Mouse (Mus musculus): ENCODE data around the gene Per3. TPM values are rescaled to one million over a fixed set of nuclear protein-coding genes. Genes with fewer than 3 reads are reported as not detected.

Per3 gene
- total RNA-seq, 2 experiments from 2014 or later, result 31.6 to 35.6 TPM

GRCm38 (mm10) chr4:151006945-151007344 is 37.5 kb downstream of the Per3 start:
- peak in 1 of 2 experiments; percentile 75 for DNase-seq (ENCODE audit: low spot score in 2 of 2)
- TF ChIP-seq CTCF (conservative IDR thresholded peaks at IDR 0.05), result peak; percentile 78

GRCm38 (mm10) chr4:151005656-151006318 is 38.7 kb downstream of the Per3 start:
- TF ChIP-seq CTCF (conservative IDR thresholded peaks at IDR 0.05), result no peak
- Histone ChIP-seq H3K27ac (no peak overlapping the region), H3K4me3 (no peak overlapping the region)
- DNase-seq (ENCODE audit: low spot score in 2 of 2), result no peak

More at GRCm38 (mm10) chr4:151006945-151007344, 37.5 kb downstream of the Per3 start:
- Histone ChIP-seq H3K27ac (no peak overlapping the region), H3K4me3 (no peak overlapping the region)

GRCm38 (mm10) chr4:151001397-151001796 is 43.1 kb downstream of the Per3 start:
- no peak overlapping the region for H3K27ac ChIP-seq
- H3K4me3 ChIP-seq, result no peak overlapping the region
- no peak for TF ChIP-seq CTCF (conservative IDR thresholded peaks at IDR 0.05)
- no peak for DNase-seq (ENCODE audit: low spot score in 2 of 2)

GRCm38 (mm10) chr4:150998626-150999025 is 45.8 kb downstream of the Per3 start:
- DNase-seq (ENCODE audit: low spot score in 2 of 2), result no peak
- no peak overlapping the region for H3K4me3 ChIP-seq
- H3K27ac ChIP-seq, result no peak overlapping the region
- no peak for TF ChIP-seq CTCF (conservative IDR thresholded peaks at IDR 0.05)

GRCm38 (mm10) chr4:150996797-150997196 is 47.7 kb downstream of the Per3 start, which contains the start of gene Uts2:
Gene Uts2, plus strand, starts transcription at chr4:150997097.
- no peak for DNase-seq (ENCODE audit: low spot score in 2 of 2)
- Histone ChIP-seq H3K27ac (no peak within 1 kb of the TSS), H3K4me3 (no peak within 1 kb of the TSS)
- no peak for TF ChIP-seq CTCF (conservative IDR thresholded peaks at IDR 0.05)

- DNase-seq (ENCODE audit: low spot score in 2 of 2), result no peak
- Histone ChIP-seq H3K27ac (no peak overlapping the region), H3K4me3 (no peak overlapping the region)
- TF ChIP-seq CTCF (conservative IDR thresholded peaks at IDR 0.05), result peak; percentile 75
These were observed 54.3 kb downstream of the Per3 start for GRCm38 (mm10) chr4:150990148-150990547.

GRCm38 (mm10) chr4:150980153-150980552 is 64.3 kb downstream of the Per3 start:
- no peak for DNase-seq (ENCODE audit: low spot score in 2 of 2)
- TF ChIP-seq CTCF (conservative IDR thresholded peaks at IDR 0.05), result no peak
- Histone ChIP-seq H3K27ac (no peak overlapping the region), H3K4me3 (no peak overlapping the region)

- Histone ChIP-seq H3K27ac (no peak overlapping the region), H3K4me3 (no peak overlapping the region)
- no peak for DNase-seq (ENCODE audit: low spot score in 2 of 2)
- TF ChIP-seq CTCF (conservative IDR thresholded peaks at IDR 0.05), result no peak
These were observed 65.0 kb downstream of the Per3 start for GRCm38 (mm10) chr4:150979455-150979854.

- no peak for DNase-seq (ENCODE audit: low spot score in 2 of 2)
- TF ChIP-seq CTCF (conservative IDR thresholded peaks at IDR 0.05), result peak; percentile 36
- Histone ChIP-seq H3K4me3 (no peak overlapping the region), H3K27ac (no peak overlapping the region)
These were observed 66.1 kb downstream of the Per3 start for GRCm38 (mm10) chr4:150978156-150978910.

GRCm38 (mm10) chr4:150975145-150975544 is 69.3 kb downstream of the Per3 start:
- Histone ChIP-seq H3K4me3 (no peak overlapping the region), H3K27ac (no peak overlapping the region)
- DNase-seq (ENCODE audit: low spot score in 2 of 2), result no peak
- no peak for TF ChIP-seq CTCF (conservative IDR thresholded peaks at IDR 0.05)

- H3K27ac ChIP-seq, result no peak overlapping the region
- no peak for TF ChIP-seq CTCF (conservative IDR thresholded peaks at IDR 0.05)
- no peak overlapping the region for H3K4me3 ChIP-seq
- no peak for DNase-seq (ENCODE audit: low spot score in 2 of 2)
These were observed 71.2 kb downstream of the Per3 start for GRCm38 (mm10) chr4:150973264-150973663.

GRCm38 (mm10) chr4:150968956-150969355 is 75.5 kb downstream of the Per3 start:
- no peak for TF ChIP-seq CTCF (conservative IDR thresholded peaks at IDR 0.05)
- no peak for DNase-seq (ENCODE audit: low spot score in 2 of 2)
- no peak overlapping the region for H3K27ac ChIP-seq
- H3K4me3 ChIP-seq, result no peak overlapping the region

- peak; percentile 59 to 82 for DNase-seq (ENCODE audit: low spot score in 2 of 2)
- TF ChIP-seq CTCF (conservative IDR thresholded peaks at IDR 0.05), result peak; percentile 89
- no peak overlapping the region for H3K27ac ChIP-seq
- H3K4me3 ChIP-seq, result no peak overlapping the region
These were observed 77.9 kb downstream of the Per3 start for GRCm38 (mm10) chr4:150966556-150966955.
